In the genomic region with DNA sequence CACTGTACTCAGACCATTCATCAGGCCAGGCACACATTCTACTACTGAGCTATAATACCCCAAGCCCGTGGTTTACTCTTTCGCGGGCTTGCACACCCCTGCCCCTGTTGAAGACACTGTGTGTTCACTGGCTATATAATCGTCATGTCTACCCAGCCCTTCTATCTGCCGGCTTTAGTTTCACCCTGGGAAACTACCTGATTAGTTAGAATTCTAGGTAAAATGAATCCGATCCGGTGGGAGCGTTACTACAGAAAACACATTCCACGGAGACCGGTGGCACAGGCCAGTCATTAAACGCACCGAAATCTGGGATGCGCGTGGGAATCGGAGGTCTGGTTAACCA, we compare ENCODE assay signal across 8 mouse cellular contexts. TPM values are rescaled to one million over a fixed set of nuclear protein-coding genes. Genes with fewer than 3 reads are reported as not detected.
DNase-seq lines count a peak whose midpoint lies in the region; ATAC-seq and TF ChIP-seq lines count a peak whose summit lies in the region.

No protein-coding gene starts in this region.

- peaks cover 5% of the 10 kb centered on the region; the same call in 1 of the 2 replicates for H3K9me3 ChIP-seq in heart, embryonic 14.5 days (ENCODE audit: control insufficient read depth, low read length)
- no peaks in the 10 kb centered on the region for H3K9me3 ChIP-seq in MEL (replicated peaks; ENCODE audit: insufficient read depth, low read length)
- no peaks in the 10 kb centered on the region for H3K9me3 ChIP-seq in hindbrain, embryonic 12.5 days (replicated peaks)
- H3K9me3 ChIP-seq in midbrain, embryonic 13.5 days, result no peaks in the 10 kb centered on the region

- no peaks in the 10 kb centered on the region for H3K36me3 ChIP-seq in heart, embryonic 14.5 days (ENCODE audit: control insufficient read depth, insufficient read depth, low read length)
- peaks cover 1 to 24% of the 10 kb centered on the region in 2 experiments for H3K36me3 ChIP-seq in MEL (ENCODE audit: control insufficient read depth in 1 of 2, insufficient read depth in 2 of 2, low read length in 2 of 2)
- no peaks in the 10 kb centered on the region for H3K36me3 ChIP-seq in hindbrain, embryonic 12.5 days
- peaks cover 5% of the 10 kb centered on the region for H3K36me3 ChIP-seq in midbrain, embryonic 13.5 days

- peaks cover 57% of the 10 kb centered on the region for H3K79me2 ChIP-seq in MEL (ENCODE audit: control insufficient read depth, insufficient read depth, low read length, poor library complexity)

- intact Hi-C loops in heart, postnatal 10 days (cut with DNase I), result no loop called here

- TF ChIP-seq CTCF in MEL (IDR thresholded peaks at IDR 0.05 in 2 of 3, conservative IDR thresholded peaks at IDR 0.05 in 1 of 3; ENCODE audit: control insufficient read depth in 1 of 3, insufficient read depth in 1 of 3, low read depth in 2 of 3, low read length in 3 of 3, poor library complexity in 1 of 3, severe bottlenecking in 1 of 3), result no peak

- H3K9ac ChIP-seq in heart, embryonic 14.5 days (ENCODE audit: low read length), result peak overlapping the region; percentile 90
- peak overlapping the region; percentile 93 for H3K9ac ChIP-seq in MEL (ENCODE audit: control insufficient read depth, low read depth, low read length, poor library complexity, severe bottlenecking)
- H3K9ac ChIP-seq in hindbrain, embryonic 12.5 days, result peak overlapping the region; percentile 97
- peak overlapping the region; percentile 97 for H3K9ac ChIP-seq in midbrain, embryonic 13.5 days (replicated peaks)

- no peak for ATAC-seq in heart, embryonic 14.5 days (ENCODE audit: insufficient number of reproducible peaks, insufficient read depth, low FRiP score, low read depth)
- no peak for ATAC-seq in hindbrain, embryonic 12.5 days (ENCODE audit: low FRiP score)
- ATAC-seq in midbrain, embryonic 13.5 days, result no peak

- no peak for TF ChIP-seq EP300 in MEL (IDR thresholded peaks at IDR 0.05; ENCODE audit: low read depth in 1 of 2, low read length in 2 of 2)

- TF ChIP-seq RAD21 in MEL (IDR thresholded peaks at IDR 0.05; ENCODE audit: low read depth, low read length), result no peak

- peaks cover 7 to 26% of the 10 kb centered on the region in 2 experiments for H3K4me1 ChIP-seq in heart, embryonic 14.5 days (ENCODE audit: control insufficient read depth in 2 of 2, insufficient read depth in 2 of 2, low read length in 2 of 2)
- peaks cover 3 to 22% of the 10 kb centered on the region in 2 experiments; a peak in 2 of 4 replicates for H3K4me1 ChIP-seq in MEL (ENCODE audit: control insufficient read depth in 1 of 2, insufficient read depth in 2 of 2, low read length in 2 of 2)
- peaks cover 19% of the 10 kb centered on the region for H3K4me1 ChIP-seq in hindbrain, embryonic 12.5 days
- peaks cover 27% of the 10 kb centered on the region for H3K4me1 ChIP-seq in midbrain, embryonic 13.5 days (replicated peaks)

- peak overlapping the region; percentile 77 to 83 for H3K4me3 ChIP-seq in heart, embryonic 14.5 days (ENCODE audit: control insufficient read depth in 1 of 2, insufficient read depth in 1 of 2, low read depth in 1 of 2, low read length in 2 of 2)
- H3K4me3 ChIP-seq in MEL (ENCODE audit: control insufficient read depth in 1 of 2, insufficient read depth in 1 of 2, low read depth in 2 of 2, low read length in 2 of 2), result peak overlapping the region; percentile 85 to 86
- H3K4me3 ChIP-seq in hindbrain, embryonic 12.5 days, result peak overlapping the region; percentile 98
- peak overlapping the region; percentile 99 for H3K4me3 ChIP-seq in midbrain, embryonic 13.5 days (replicated peaks)

- WGBS in heart, embryonic 14.5 days, result 2% methylated on average over 15 of the region's 15 CpGs
- WGBS in hindbrain, embryonic 12.5 days, result 3% methylated on average over 15 of the region's 15 CpGs
- 3% methylated on average over 15 of the region's 15 CpGs for WGBS in midbrain, embryonic 13.5 days

- peak overlapping the region; percentile 95 for H3K4me2 ChIP-seq in heart, embryonic 14.5 days (ENCODE audit: low read length)
- peak overlapping the region; percentile 89 for H3K4me2 ChIP-seq in hindbrain, embryonic 12.5 days (replicated peaks)
- peak overlapping the region; percentile 90 for H3K4me2 ChIP-seq in midbrain, embryonic 13.5 days (replicated peaks)

- DNase-seq in heart, postnatal 10 days, result no peak
- peak; percentile 20 for DNase-seq in MEL (ENCODE audit: low read depth, low spot score)
- no peak for DNase-seq in cerebellum, adult 9-10 months
- DNase-seq in layer of hippocampus, adult 9-10 months (ENCODE audit: low spot score), result no peak
- DNase-seq in left cerebral cortex, adult 11 months (ENCODE audit: low spot score), result no peak

- no peak overlapping the region for H3K27ac ChIP-seq in heart, embryonic 14.5 days (replicated peaks in 1 of 2; ENCODE audit: control insufficient read depth in 1 of 2, insufficient read depth in 1 of 2, low read depth in 2 of 2, low read length in 2 of 2)
- no peak overlapping the region for H3K27ac ChIP-seq in MEL (ENCODE audit: control insufficient read depth, low read depth, low read length)
- no peak overlapping the region for H3K27ac ChIP-seq in hindbrain, embryonic 12.5 days
- H3K27ac ChIP-seq in midbrain, embryonic 13.5 days, result no peak overlapping the region

- no peak for TF ChIP-seq POLR2A in MEL (IDR thresholded peaks at IDR 0.05; ENCODE audit: control insufficient read depth in 1 of 2, insufficient read depth in 1 of 2, low read depth in 1 of 2, low read length in 2 of 2, poor library complexity in 1 of 2)

- H3K27me3 ChIP-seq in heart, embryonic 14.5 days (ENCODE audit: control insufficient read depth, insufficient read depth, low read length), result no peaks in the 10 kb centered on the region
- H3K27me3 ChIP-seq in MEL (ENCODE audit: control insufficient read depth in 1 of 2, insufficient read depth in 2 of 2, low read length in 2 of 2), result no peaks in the 10 kb centered on the region
- H3K27me3 ChIP-seq in hindbrain, embryonic 12.5 days, result peaks cover 7% of the 10 kb centered on the region; the same call in 1 of the 2 replicates
- H3K27me3 ChIP-seq in midbrain, embryonic 13.5 days, result peaks cover 12% of the 10 kb centered on the region

TF ChIP-seq in MEL, 35 proteins besides CTCF, POLR2A, EP300 and RAD21:
- TF ChIP-seq E2F4 (IDR thresholded peaks at IDR 0.05; ENCODE audit: borderline replicate concordance, low read depth, low read length), result no peak
- TF ChIP-seq TAL1 (IDR thresholded peaks at IDR 0.05; ENCODE audit: low read length), result no peak
- TF ChIP-seq USF1 (IDR thresholded peaks at IDR 0.05; ENCODE audit: low read depth, low read length), result no peak
- no peak for TF ChIP-seq MAZ (IDR thresholded peaks at IDR 0.05; ENCODE audit: low read depth, low read length)
- no peak for TF ChIP-seq ZNF384 (IDR thresholded peaks at IDR 0.05; ENCODE audit: low read depth, low read length)
- TF ChIP-seq HCFC1 (IDR thresholded peaks at IDR 0.05; ENCODE audit: low read depth, low read length), result no peak
- TF ChIP-seq GABPA (IDR thresholded peaks at IDR 0.05; ENCODE audit: low read depth, low read length), result no peak
- no peak for TF ChIP-seq TCF12 (IDR thresholded peaks at IDR 0.05; ENCODE audit: low read depth, low read length)
TF ChIP-seq in MEL: peak in this region for 0.

RNA-seq across cellular contexts. Expression of a gene that starts 1.2 kb away (rescaled TPM):
- 47.1 and 48.1 TPM in 2 replicates for polyA plus RNA-seq in heart, embryonic 14.5 days (2014; fragmentation: Nextera tagmentation; extraction: Ambion mirVana)
- 10 to 100 TPM; 33.1 to 35.9 TPM for total RNA-seq in heart, postnatal 10 days (2021)
- 44.6 and 49.3 TPM in 2 replicates for total RNA-seq in MEL (2012; rRNA removed)
- 10 to 100 TPM in 1 of 2 experiments, not detected in 1; 91.1 TPM for polyA plus RNA-seq in MEL (2012; ENCODE audit: insufficient read depth in 1 of 2, insufficient read length in 2 of 2, low read depth in 1 of 2, low replicate concordance in 2 of 2, missing spikeins in 1 of 2)
- polyA plus RNA-seq in hindbrain, embryonic 12.5 days (2016; fragmentation: Nextera tagmentation; extraction: Ambion mirVana), result 68.9 and 70.4 TPM in 2 replicates
- polyA plus RNA-seq in midbrain, embryonic 13.5 days (2015; fragmentation: Nextera tagmentation; extraction: Ambion mirVana), result 60.7 and 65.0 TPM in 2 replicates

RNA-seq across cellular contexts. Expression of a gene that starts 5.7 kb away (rescaled TPM):
- polyA plus RNA-seq in heart, embryonic 14.5 days (2014; fragmentation: Nextera tagmentation; extraction: Ambion mirVana), result 31.2 and 32.2 TPM in 2 replicates
- 10 to 100 TPM; 29.3 to 30.0 TPM for total RNA-seq in heart, postnatal 10 days (2021)
- 20.7 and 21.2 TPM in 2 replicates for total RNA-seq in MEL (2012; rRNA removed)
- 10 to 100 TPM in 1 of 2 experiments, not detected in 1; 43.7 TPM for polyA plus RNA-seq in MEL (2012; ENCODE audit: insufficient read depth in 1 of 2, insufficient read length in 2 of 2, low read depth in 1 of 2, low replicate concordance in 2 of 2, missing spikeins in 1 of 2)
- 43.9 and 44.3 TPM in 2 replicates for polyA plus RNA-seq in hindbrain, embryonic 12.5 days (2016; fragmentation: Nextera tagmentation; extraction: Ambion mirVana)
- 42.3 and 44.6 TPM in 2 replicates for polyA plus RNA-seq in midbrain, embryonic 13.5 days (2015; fragmentation: Nextera tagmentation; extraction: Ambion mirVana)
